29 mouse cellular contexts compared by ENCODE assay signal in genomic region chr6:49252207-49252606, GRCm38 (mm10). TPM values are rescaled to one million over a fixed set of nuclear protein-coding genes. Genes with fewer than 3 reads are reported as not detected.
"Had no signal": no experiment of that assay in that cellular context is flagged by ENCODE, and none has a peak within 500 bp of the region (broad histone marks: within the 10 kb centered on the region; RNA-seq: fewer than 3 reads in every experiment).

No protein-coding gene starts in this region.

- H3K4me1 ChIP-seq: embryonic facial prominence, embryonic 10.5 days; embryonic facial prominence, embryonic 12.5 days; embryonic facial prominence, embryonic 15.5 days; forebrain, embryonic 10.5 days; forebrain, embryonic 12.5 days; forebrain, embryonic 13.5 days had no signal

- H3K4me2 ChIP-seq: embryonic facial prominence, embryonic 12.5 days; embryonic facial prominence, embryonic 13.5 days; embryonic facial prominence, embryonic 15.5 days; forebrain, embryonic 12.5 days; forebrain, embryonic 13.5 days; forebrain, embryonic 15.5 days had no signal

- H3K27ac ChIP-seq: embryonic facial prominence, embryonic 10.5 days; embryonic facial prominence, embryonic 12.5 days; embryonic facial prominence, embryonic 13.5 days; embryonic facial prominence, embryonic 15.5 days; forebrain, embryonic 10.5 days; forebrain, embryonic 12.5 days; forebrain, embryonic 13.5 days; forebrain, embryonic 15.5 days; gastrocnemius, adult 2 months; heart, adult 2 months had no signal

- ATAC-seq: forebrain, embryonic 13.5 days; forebrain, embryonic 14.5 days; forebrain, embryonic 15.5 days; forebrain, embryonic 16.5 days; forebrain, postnatal 0 days had no signal

- H3K27me3 ChIP-seq: embryonic facial prominence, embryonic 12.5 days; embryonic facial prominence, embryonic 13.5 days; embryonic facial prominence, embryonic 15.5 days; forebrain, embryonic 12.5 days; forebrain, embryonic 13.5 days; forebrain, embryonic 15.5 days had no signal

- H3K9me3 ChIP-seq: embryonic facial prominence, embryonic 10.5 days; embryonic facial prominence, embryonic 12.5 days; embryonic facial prominence, embryonic 13.5 days; embryonic facial prominence, embryonic 15.5 days; forebrain, embryonic 10.5 days; forebrain, embryonic 12.5 days; forebrain, embryonic 13.5 days; forebrain, embryonic 15.5 days had no signal

- H3K9ac ChIP-seq: embryonic facial prominence, embryonic 12.5 days; embryonic facial prominence, embryonic 13.5 days; embryonic facial prominence, embryonic 15.5 days; forebrain, embryonic 12.5 days; forebrain, embryonic 13.5 days; forebrain, embryonic 15.5 days; forebrain, postnatal 0 days had no signal

- DNase-seq: cerebellum, adult 2 months; cerebellum, adult 8-10 months; cerebellum, adult 9-10 months; cerebellum, adult 9-11 months; cerebellum, postnatal 10 days; cerebellum, postnatal 14 days; cerebellum, postnatal 25 days; cerebellum, postnatal 36 days; embryo, embryonic 11 days; forebrain, postnatal 0 days; gastrocnemius, adult 2 months; gastrocnemius, postnatal 10 days; gastrocnemius, postnatal 14 days; gastrocnemius, postnatal 25 days; gastrocnemius, postnatal 36 days; heart, adult 18-20 months; heart, adult 2 months had no signal

- H3K4me3 ChIP-seq: embryonic facial prominence, embryonic 10.5 days; embryonic facial prominence, embryonic 12.5 days; embryonic facial prominence, embryonic 13.5 days; embryonic facial prominence, embryonic 15.5 days; erythroblast, embryonic 14.5 days; forebrain, embryonic 10.5 days; forebrain, embryonic 12.5 days; forebrain, embryonic 13.5 days; forebrain, embryonic 15.5 days; gastrocnemius, adult 2 months; heart, adult 2 months had no signal

RNA-seq across cellular contexts. Expression of gene Igf2bp3, which starts 37.5 kb away (rescaled TPM):
- total RNA-seq: heart, adult 18-20 months; heart, adult 2 months had no signal
- polyA plus RNA-seq: cortical plate, adult 2 months; heart, adult 2 months had no signal
